29 mouse cellular contexts compared by ENCODE assay signal in genomic region chr5:111613687-111614086, GRCm38 (mm10).
A peak's percentile ranks its signal among the peaks of the same experiment; 100 is the strongest.
DNase-seq lines count a peak whose midpoint lies in the region; ATAC-seq and TF ChIP-seq lines count a peak whose summit lies in the region.
"Had no signal": no experiment of that assay in that cellular context is flagged by ENCODE, and none has a peak within 500 bp of the region (broad histone marks: within the 10 kb centered on the region; RNA-seq: fewer than 3 reads in every experiment).

No protein-coding gene starts in this region.

- DNase-seq in heart, adult 2 months, result no peak
- no peak for DNase-seq in heart, adult 11 months
- DNase-seq in liver, adult 2 months (ENCODE audit: extremely low read depth, low read depth, low spot score), result no peak
- peak; percentile 54 for DNase-seq in embryonic facial prominence, embryonic 10.5 days (ENCODE audit: low spot score)
- no peak for DNase-seq in embryo, embryonic 9.5 days (ENCODE audit: extremely low spot score)
- DNase-seq in spleen, postnatal 4 days (ENCODE audit: low spot score in 2 of 2), result no peak
- DNase-seq: adrenal gland, postnatal 25 days; cerebellum, adult 11-12 months; cerebellum, adult 9-11 months; heart, postnatal 4 days; kidney, adult 2 months; kidney, postnatal 36 days; layer of hippocampus, postnatal 36 days; lung, postnatal 10 days; right cerebral cortex, adult 18-20 months; spleen, adult 18-20 months had no signal

- 21% methylated on average over 1 of the region's 1 CpGs for WGBS in heart, adult 2 months
- WGBS in liver, adult 2 months, result 25% methylated on average over 1 of the region's 1 CpGs
- WGBS in liver, embryonic 12.5 days (ENCODE audit: insufficient replicate concordance), result 31% methylated on average over 1 of the region's 1 CpGs
- 48% methylated on average over 1 of the region's 1 CpGs for WGBS in embryonic facial prominence, embryonic 10.5 days
- 24% methylated on average over 1 of the region's 1 CpGs for WGBS in embryonic facial prominence, embryonic 12.5 days

- no peaks in the 10 kb centered on the region for H3K36me3 ChIP-seq in heart, adult 2 months (ENCODE audit: control insufficient read depth, insufficient read depth, low read length)
- no peaks in the 10 kb centered on the region for H3K36me3 ChIP-seq in liver, adult 2 months (ENCODE audit: control insufficient read depth, insufficient read depth, low read length)
- no peaks in the 10 kb centered on the region for H3K36me3 ChIP-seq in liver, embryonic 12.5 days
- no peaks in the 10 kb centered on the region for H3K36me3 ChIP-seq in embryonic facial prominence, embryonic 10.5 days (replicated peaks)
- no peaks in the 10 kb centered on the region for H3K36me3 ChIP-seq in embryonic facial prominence, embryonic 12.5 days
- H3K36me3 ChIP-seq: limb, embryonic 10.5 days; limb, embryonic 15.5 days; liver, embryonic 15.5 days; neural tube, embryonic 12.5 days had no signal

- no peak overlapping the region for H3K4me2 ChIP-seq in liver, embryonic 12.5 days
- H3K4me2 ChIP-seq in embryonic facial prominence, embryonic 12.5 days (replicated peaks), result no peak overlapping the region
- H3K4me2 ChIP-seq: heart, embryonic 11.5 days; hindbrain, embryonic 14.5 days; limb, embryonic 15.5 days; liver, embryonic 15.5 days; midbrain, embryonic 11.5 days; neural tube, embryonic 12.5 days had no signal

- no peak overlapping the region for H3K27ac ChIP-seq in heart, adult 2 months
- no peak overlapping the region for H3K27ac ChIP-seq in liver, adult 2 months (replicated peaks; ENCODE audit: insufficient read depth, low read depth, low read length)
- H3K27ac ChIP-seq in liver, embryonic 12.5 days, result no peak overlapping the region
- H3K27ac ChIP-seq in embryonic facial prominence, embryonic 10.5 days (replicated peaks), result peak overlapping the region; percentile 52
- H3K27ac ChIP-seq in embryonic facial prominence, embryonic 12.5 days, result 0 out of 2 replicates have a peak overlapping the region, but pooled peaks have one; percentile 38
- H3K27ac ChIP-seq: hindbrain, embryonic 14.5 days; limb, embryonic 10.5 days; limb, embryonic 15.5 days; liver, embryonic 15.5 days; neural tube, embryonic 12.5 days had no signal

- no peak overlapping the region for H3K9ac ChIP-seq in heart, adult 2 months (ENCODE audit: low read depth, low read length)
- no peak overlapping the region for H3K9ac ChIP-seq in liver, adult 2 months (ENCODE audit: low read depth, low read length)
- H3K9ac ChIP-seq in liver, embryonic 12.5 days, result no peak overlapping the region
- no peak overlapping the region for H3K9ac ChIP-seq in embryonic facial prominence, embryonic 12.5 days
- H3K9ac ChIP-seq: hindbrain, embryonic 14.5 days; limb, embryonic 15.5 days; liver, embryonic 15.5 days; neural tube, embryonic 12.5 days had no signal

- TF ChIP-seq CTCF in heart, adult 2 months (IDR thresholded peaks at IDR 0.05), result peak; percentile 46
- 0 out of 2 replicates have a peak, but pooled peaks have one; percentile 8 for TF ChIP-seq CTCF in liver, adult 2 months (IDR thresholded peaks at IDR 0.05; ENCODE audit: low read depth, low read length)

- H3K4me3 ChIP-seq in heart, adult 2 months, result no peak overlapping the region
- H3K4me3 ChIP-seq in liver, adult 2 months (ENCODE audit: insufficient read depth, low read depth, low read length), result no peak overlapping the region
- no peak overlapping the region for H3K4me3 ChIP-seq in liver, embryonic 12.5 days
- H3K4me3 ChIP-seq in embryonic facial prominence, embryonic 10.5 days, result no peak overlapping the region
- H3K4me3 ChIP-seq in embryonic facial prominence, embryonic 12.5 days, result no peak overlapping the region
- H3K4me3 ChIP-seq: limb, embryonic 10.5 days; limb, embryonic 15.5 days; liver, embryonic 15.5 days; myocyte; neural tube, embryonic 12.5 days had no signal

- H3K4me1 ChIP-seq in heart, adult 2 months (ENCODE audit: control insufficient read depth, insufficient read depth, low read length), result no peaks in the 10 kb centered on the region
- no peaks in the 10 kb centered on the region for H3K4me1 ChIP-seq in liver, adult 2 months (ENCODE audit: control insufficient read depth, insufficient read depth, low read length)
- H3K4me1 ChIP-seq in liver, embryonic 12.5 days, result no peaks in the 10 kb centered on the region
- H3K4me1 ChIP-seq in embryonic facial prominence, embryonic 10.5 days, result peaks cover 56% of the 10 kb centered on the region
- H3K4me1 ChIP-seq in embryonic facial prominence, embryonic 12.5 days, result peaks cover 26% of the 10 kb centered on the region
- H3K4me1 ChIP-seq: liver, embryonic 15.5 days; neural tube, embryonic 12.5 days had no signal

- intact Hi-C loops in heart, adult 2 months (cut with DNase I), result no loop called here

- H3K9me3 ChIP-seq in liver, embryonic 12.5 days (replicated peaks), result no peaks in the 10 kb centered on the region
- peaks cover 8% of the 10 kb centered on the region for H3K9me3 ChIP-seq in embryonic facial prominence, embryonic 10.5 days
- H3K9me3 ChIP-seq in embryonic facial prominence, embryonic 12.5 days, result 0 out of 2 replicates have a peak, but pooled peaks cover 4% of the 10 kb centered on the region
- H3K9me3 ChIP-seq: limb, embryonic 10.5 days; limb, embryonic 15.5 days; liver, embryonic 15.5 days; neural tube, embryonic 12.5 days had no signal

- no peaks in the 10 kb centered on the region for H3K79me2 ChIP-seq in heart, adult 2 months (replicated peaks; ENCODE audit: control insufficient read depth, insufficient read depth, low read length)
- no peaks in the 10 kb centered on the region for H3K79me2 ChIP-seq in liver, adult 2 months (ENCODE audit: control insufficient read depth, insufficient read depth, low read length)

- TF ChIP-seq POLR2A in heart, adult 2 months (IDR thresholded peaks at IDR 0.05; ENCODE audit: insufficient read depth, low read depth, low read length), result no peak
- no peak for TF ChIP-seq POLR2A in liver, adult 2 months (IDR thresholded peaks at IDR 0.05; ENCODE audit: extremely low read depth, insufficient read depth, low read length)

- ATAC-seq in liver, embryonic 12.5 days, result no peak
- peak; percentile 22; the same call in 1 of the 2 replicates for ATAC-seq in embryonic facial prominence, embryonic 12.5 days (ENCODE audit: insufficient number of reproducible peaks, insufficient read depth, low FRiP score, low TSS enrichment)
- ATAC-seq: CD4-positive, CD25-positive, alpha-beta regulatory T cell, adult 4 months; forebrain, embryonic 16.5 days; inflammation-experienced regulatory T-cells, adult 6 months had no signal

- no peak for TF ChIP-seq EP300 in heart, adult 2 months (IDR thresholded peaks at IDR 0.05; ENCODE audit: insufficient read depth, low read depth, low read length)

- no peaks in the 10 kb centered on the region for H3K27me3 ChIP-seq in heart, adult 2 months (ENCODE audit: control insufficient read depth, insufficient read depth, low read length)
- no peaks in the 10 kb centered on the region for H3K27me3 ChIP-seq in liver, adult 2 months (ENCODE audit: control insufficient read depth, insufficient read depth, low read length)
- H3K27me3 ChIP-seq in liver, embryonic 12.5 days (replicated peaks), result no peaks in the 10 kb centered on the region
- H3K27me3 ChIP-seq in embryonic facial prominence, embryonic 10.5 days (replicated peaks; ENCODE audit: low read depth, poor library complexity, severe bottlenecking), result no peaks in the 10 kb centered on the region
- no peaks in the 10 kb centered on the region for H3K27me3 ChIP-seq in embryonic facial prominence, embryonic 12.5 days
- H3K27me3 ChIP-seq: limb, embryonic 15.5 days; liver, embryonic 15.5 days; neural tube, embryonic 12.5 days had no signal

Comparison
In these comparisons a context has a peak if more than half of its experiments do, and no peak if none do; other contexts are left out.
1. H3K27ac ChIP-seq: peak in embryonic facial prominence, embryonic 10.5 days (single experiment) and embryonic facial prominence, embryonic 12.5 days (single experiment); none in heart, adult 2 months (single experiment), liver, adult 2 months (single experiment) and liver, embryonic 12.5 days (single experiment).